Mouse (Mus musculus) hindbrain, embryonic 11.5 days (tissue): ENCODE results near the gene Atp5k. TPM values are rescaled to one million over a fixed set of nuclear protein-coding genes. Genes with fewer than 3 reads are reported as not detected.

ENCODE experiments used
- ATAC-seq: fragments of 200-750 bp; cut with Nextera tagmentation; 2 replicates; pipeline ENCODE4 v1.8.0; 2017; ENCODE audit warnings: mild to moderate bottlenecking, moderate TSS enrichment, moderate library complexity; ENCODE audit not compliant: low FRiP score
- DNase-seq: peaks from one replicate; pipeline ENCODE4 v3.0.0-alpha.2; 2015; ENCODE audit warnings: low spot score
- H3K27ac ChIP-seq: fragments of 300-500 bp; sonication (generic); 2 replicates; pipeline ENCODE4 v1.5.1; 2014; ENCODE audit warnings: mild to moderate bottlenecking, low read depth, low read length
- H3K27me3 ChIP-seq: fragments of 300-500 bp; sonication (generic); 2 replicates; pipeline ENCODE4 v1.6.1; 2014; ENCODE audit warnings: mild to moderate bottlenecking, low read length, moderate library complexity, mixed read lengths; ENCODE audit not compliant: control insufficient read depth, insufficient read depth
- H3K36me3 ChIP-seq: fragments of 300-500 bp; sonication (generic); 2 replicates; pipeline ENCODE4 v1.6.1; 2014; ENCODE audit warnings: mild to moderate bottlenecking, low read length, moderate library complexity, mixed read lengths; ENCODE audit not compliant: control insufficient read depth, insufficient read depth
- H3K4me1 ChIP-seq: fragments of 300-500 bp; sonication (generic); replicated peaks from 2 replicates; pipeline ENCODE4 v1.6.1; 2014; ENCODE audit warnings: low read length, mixed read lengths; ENCODE audit not compliant: control insufficient read depth, insufficient read depth
- H3K4me2 ChIP-seq: fragments of 300-500 bp; sonication (generic); replicated peaks from 2 replicates; pipeline ENCODE4 v1.6.1; 2014; ENCODE audit warnings: mild to moderate bottlenecking, low read depth, low read length
- H3K4me3 ChIP-seq: fragments of 300-500 bp; sonication (generic); 2 replicates; pipeline ENCODE4 v1.5.1; 2014; ENCODE audit warnings: low read depth, low read length
- H3K9ac ChIP-seq: fragments of 300-500 bp; sonication (generic); 2 replicates; pipeline ENCODE4 v1.6.1; 2014; ENCODE audit warnings: low read depth, low read length
- H3K9me3 ChIP-seq: fragments of 300-500 bp; sonication (generic); 2 replicates; pipeline ENCODE4 v1.6.1; 2016; ENCODE audit warnings: low read length; ENCODE audit not compliant: control insufficient read depth
- WGBS: fragments of 180-500 bp; shearing (Covaris S2); extraction: QIAGEN DNeasy Blood & Tissue Kit; methylation state at CpG from one replicate; pipeline ENCODE4 v1.1.7; 2014; 5-methylcytosine and 5-hydroxymethylcytosine counted together
- polyA plus RNA-seq: library from polyadenylated mRNA; unstranded; fragments of >200 nt; fragmentation: Nextera tagmentation; extraction: Ambion mirVana; gene quantifications from 2 replicates; pipeline ENCODE4 v1.2.1, GENCODE M21; 2014

The Atp5k gene
- polyA plus RNA-seq, 1 experiment from 2014 or later: 390 TPM

DNA sequence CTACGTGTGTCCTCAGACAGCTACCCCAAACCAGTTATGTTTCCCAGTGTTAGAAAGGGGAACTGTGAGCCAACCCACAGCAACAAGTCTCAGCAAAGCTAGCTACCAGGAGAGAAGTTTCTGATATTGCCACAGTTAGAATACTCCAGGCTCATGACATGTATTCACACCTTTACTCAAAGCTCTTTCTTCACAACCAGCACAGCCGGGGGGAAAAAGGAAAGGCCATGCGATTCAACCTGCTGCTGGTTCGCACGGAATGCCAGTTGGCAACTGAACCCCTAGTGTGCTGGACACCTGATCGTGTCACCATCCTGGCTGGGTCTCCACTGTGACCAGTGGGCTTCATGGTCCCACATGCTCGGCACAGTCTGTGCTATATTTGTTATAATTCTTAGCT lies 13.6 kb upstream of the Atp5k start:
- ATAC-seq (no peak), DNase-seq (no peak)
- H3K4me1 ChIP-seq: 0 out of 2 replicates have a peak, but pooled peaks cover 2% of the 10 kb centered on the region
- H3K9me3 ChIP-seq: no peaks in the 10 kb centered on the region
- H3K9ac ChIP-seq: no peak overlapping the region
- no peak overlapping the region for H3K27ac ChIP-seq
- no peaks in the 10 kb centered on the region for H3K36me3 ChIP-seq
- 84% methylated on average over 7 of the region's 7 CpGs for WGBS
- H3K27me3 ChIP-seq: 0 out of 2 replicates have a peak, but pooled peaks cover 5% of the 10 kb centered on the region
- H3K4me3 ChIP-seq: no peak overlapping the region
- no peak overlapping the region for H3K4me2 ChIP-seq

DNA sequence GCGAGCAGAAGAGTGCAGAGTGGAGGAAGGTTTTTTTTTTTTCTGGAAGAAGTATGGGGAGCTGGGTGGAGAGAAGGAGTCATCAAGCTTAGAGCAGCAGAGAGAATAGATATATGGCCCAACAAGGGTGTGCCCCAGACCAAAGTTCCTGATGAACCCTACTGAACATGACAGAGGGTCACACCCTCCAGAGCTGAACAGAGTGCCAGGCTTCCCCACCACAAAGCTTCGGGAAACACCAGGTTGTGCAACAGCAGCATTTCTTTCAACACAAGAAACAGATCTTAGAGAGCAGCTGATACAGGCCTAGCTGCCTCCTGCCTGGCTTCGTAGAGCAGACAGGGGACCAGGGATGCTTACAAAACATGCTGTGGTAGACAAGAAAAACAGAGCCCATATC lies 12.7 kb upstream of the Atp5k start:
- Histone ChIP-seq H3K36me3 (no peaks in the 10 kb centered on the region), H3K4me2 (no peak overlapping the region), H3K27me3 (0 out of 2 replicates have a peak, but pooled peaks cover 5% of the 10 kb centered on the region), H3K4me3 (no peak overlapping the region), H3K4me1 (0 out of 2 replicates have a peak, but pooled peaks cover 2% of the 10 kb centered on the region), H3K9me3 (no peaks in the 10 kb centered on the region), H3K27ac (no peak overlapping the region), H3K9ac (no peak overlapping the region)
- ATAC-seq (no peak), DNase-seq (no peak)
- WGBS: 93% methylated on average over 3 of the region's 3 CpGs

DNA sequence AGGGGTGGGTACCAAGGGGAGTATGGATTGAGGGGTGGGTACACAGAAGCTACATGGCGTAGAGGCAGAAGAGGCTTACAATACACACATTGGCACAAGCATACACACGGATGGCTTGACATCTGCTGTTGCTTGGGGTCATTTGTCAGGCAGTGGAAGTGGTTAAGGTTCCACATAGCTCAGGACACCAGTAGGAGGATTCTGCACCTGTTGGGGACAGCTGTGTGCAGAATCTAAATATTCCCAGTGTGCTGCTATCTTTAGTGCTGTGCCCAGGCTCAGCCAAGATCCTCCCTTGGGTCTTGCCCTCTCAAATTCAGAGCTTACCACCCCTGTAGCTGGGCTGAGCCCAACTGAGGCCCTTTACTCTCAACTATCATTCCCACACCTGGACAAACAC lies 1.9 kb upstream of the Atp5k start:
- 78% methylated on average over 2 of the region's 2 CpGs for WGBS
- no peaks in the 10 kb centered on the region for H3K9me3 ChIP-seq
- ATAC-seq (no peak), DNase-seq (no peak)
- H3K27ac ChIP-seq: no peak overlapping the region
- no peak overlapping the region for H3K4me3 ChIP-seq
- H3K36me3 ChIP-seq: no peaks in the 10 kb centered on the region
- no peaks in the 10 kb centered on the region for H3K27me3 ChIP-seq
- no peak overlapping the region for H3K4me2 ChIP-seq
- no peak overlapping the region for H3K9ac ChIP-seq
- peaks cover 3% of the 10 kb centered on the region for H3K4me1 ChIP-seq

DNA sequence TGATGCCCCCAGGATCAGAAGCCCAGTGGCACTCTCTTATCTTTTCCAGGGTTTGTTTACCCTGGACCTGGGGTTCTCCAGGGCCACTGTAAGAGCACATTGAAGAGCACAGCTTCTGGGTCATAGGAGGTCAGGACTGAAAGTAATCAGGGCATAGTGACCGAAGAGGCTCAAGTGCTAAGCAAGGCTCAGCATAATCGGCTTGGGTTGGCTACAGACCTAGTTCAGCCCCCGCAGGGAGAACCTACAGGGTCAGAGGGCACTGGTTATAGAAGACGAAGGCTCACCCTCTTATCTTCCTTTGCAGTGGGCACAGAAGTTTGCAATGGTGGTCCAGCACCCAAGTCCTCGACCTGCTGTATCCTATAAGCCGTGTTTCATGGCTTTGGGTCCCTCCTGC lies 3.1 kb downstream of the Atp5k start:
- no peak overlapping the region for H3K4me2 ChIP-seq
- no peak overlapping the region for H3K4me3 ChIP-seq
- no peaks in the 10 kb centered on the region for H3K9me3 ChIP-seq
- H3K27ac ChIP-seq: no peak overlapping the region
- no peak for DNase-seq
- no peaks in the 10 kb centered on the region for H3K27me3 ChIP-seq
- no peak for ATAC-seq
- H3K9ac ChIP-seq: no peak overlapping the region
- 92% methylated on average over 6 of the region's 6 CpGs for WGBS
- H3K4me1 ChIP-seq: peaks cover 3% of the 10 kb centered on the region
- 0 out of 2 replicates have a peak, but pooled peaks cover 2% of the 10 kb centered on the region for H3K36me3 ChIP-seq

DNA sequence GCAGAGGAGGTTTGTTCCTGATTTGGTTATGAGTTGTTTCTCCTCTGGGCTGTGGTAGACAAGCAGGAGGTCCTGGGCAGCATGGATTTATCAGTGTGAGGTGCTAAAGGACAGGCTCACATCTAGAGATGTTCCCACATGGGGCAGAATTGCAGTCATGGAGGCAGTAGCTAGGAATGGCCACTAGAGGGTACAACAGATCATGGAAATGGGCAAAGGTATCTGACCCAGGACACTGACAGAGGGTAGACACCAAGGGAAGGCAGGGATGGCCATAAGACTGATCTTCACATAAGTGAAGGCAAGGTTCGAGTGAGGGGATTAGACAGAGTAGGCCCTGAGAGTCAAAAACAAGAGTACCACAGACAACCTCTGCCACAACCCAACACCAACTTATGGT lies 7.1 kb downstream of the Atp5k start:
- DNase-seq: peak; percentile 49
- ATAC-seq: 0 out of 2 replicates have a peak, but pooled peaks have one; percentile 35

DNA sequence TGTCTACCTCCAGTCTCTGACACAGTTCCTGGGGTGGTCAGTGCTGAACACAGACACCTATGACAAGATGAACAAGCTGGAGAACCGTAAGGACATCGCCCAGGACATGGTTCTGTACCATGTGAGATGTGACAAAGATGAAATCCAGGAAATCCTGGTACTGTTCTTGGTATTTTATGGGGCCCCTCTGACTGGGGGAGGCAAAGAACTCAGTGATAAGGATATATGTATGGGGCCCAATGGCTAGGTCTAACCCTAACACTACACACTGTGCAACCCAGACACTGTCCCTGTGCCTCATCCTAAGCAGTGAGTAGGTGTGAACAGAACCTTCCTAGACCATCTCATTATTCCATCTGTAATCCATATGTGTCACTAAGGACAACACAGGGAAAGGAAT lies 10.8 kb downstream of the Atp5k start:
- H3K9ac ChIP-seq: no peak overlapping the region
- WGBS: 94% methylated on average over 2 of the region's 2 CpGs
- no peaks in the 10 kb centered on the region for H3K4me1 ChIP-seq
- ATAC-seq: no peak
- H3K27me3 ChIP-seq: no peaks in the 10 kb centered on the region
- H3K4me2 ChIP-seq: no peak overlapping the region
- H3K4me3 ChIP-seq: no peak overlapping the region
- H3K9me3 ChIP-seq: no peaks in the 10 kb centered on the region
- no peak for DNase-seq
- no peaks in the 10 kb centered on the region for H3K36me3 ChIP-seq
- H3K27ac ChIP-seq: no peak overlapping the region

More for the DNA sequence above, 7.1 kb downstream of the Atp5k start:
- no peak overlapping the region for H3K4me2 ChIP-seq
- 0 out of 2 replicates have a peak, but pooled peaks cover 2% of the 10 kb centered on the region for H3K36me3 ChIP-seq
- H3K9ac ChIP-seq: no peak overlapping the region
- 70% methylated on average over 1 of the region's 1 CpGs for WGBS
- H3K4me1 ChIP-seq: no peaks in the 10 kb centered on the region
- no peaks in the 10 kb centered on the region for H3K9me3 ChIP-seq
- no peak overlapping the region for H3K27ac ChIP-seq
- no peaks in the 10 kb centered on the region for H3K27me3 ChIP-seq
- H3K4me3 ChIP-seq: no peak overlapping the region

DNA sequence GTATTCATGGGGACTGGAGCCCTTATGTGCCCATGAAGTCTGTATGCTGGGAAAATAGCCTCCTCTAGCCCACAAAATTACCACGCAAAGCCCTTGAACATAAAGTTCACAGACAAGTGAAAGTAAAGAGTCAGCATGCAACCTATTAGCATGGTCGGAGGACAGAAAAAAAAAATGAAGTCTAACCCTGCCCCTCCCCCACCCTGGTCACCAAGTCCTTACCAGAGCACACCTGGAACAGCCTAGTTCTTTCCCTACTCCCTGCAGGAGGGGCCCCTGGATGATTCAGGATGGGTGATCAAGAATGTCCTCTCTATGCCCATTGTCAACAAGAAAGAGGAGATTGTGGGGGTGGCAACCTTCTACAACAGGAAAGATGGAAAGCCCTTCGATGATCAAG lies 11.5 kb downstream of the Atp5k start:
- ATAC-seq: no peak
- H3K27me3 ChIP-seq: no peaks in the 10 kb centered on the region
- DNase-seq: no peak
- H3K9ac ChIP-seq: no peak overlapping the region
- no peaks in the 10 kb centered on the region for H3K36me3 ChIP-seq
- WGBS: 86% methylated on average over 3 of the region's 3 CpGs
- no peak overlapping the region for H3K27ac ChIP-seq
- H3K9me3 ChIP-seq: no peaks in the 10 kb centered on the region
- H3K4me1 ChIP-seq: no peaks in the 10 kb centered on the region
- H3K4me2 ChIP-seq: no peak overlapping the region
- no peak overlapping the region for H3K4me3 ChIP-seq

DNA sequence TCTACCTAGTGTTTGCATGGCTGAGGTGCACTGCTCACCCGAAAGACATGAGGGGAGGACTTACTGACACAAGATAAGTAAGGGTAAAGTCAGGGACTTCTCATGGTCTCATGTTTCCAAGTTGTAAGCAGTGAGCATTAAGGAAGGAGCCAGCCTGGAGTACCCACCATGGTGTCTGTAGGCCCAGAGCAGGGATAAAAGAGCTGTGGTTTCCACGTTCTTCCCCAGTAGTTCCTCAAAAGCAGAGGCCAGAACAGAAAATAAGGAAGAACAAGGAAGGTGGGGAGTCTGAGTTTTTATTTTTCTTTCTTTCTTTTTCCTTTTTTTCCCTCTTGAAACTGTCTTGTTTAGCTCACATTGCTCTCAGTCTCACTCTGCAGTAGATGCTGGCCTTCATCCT lies 19.5 kb downstream of the Atp5k start:
- Histone ChIP-seq H3K27me3 (no peaks in the 10 kb centered on the region), H3K4me3 (no peak overlapping the region), H3K9me3 (no peaks in the 10 kb centered on the region), H3K4me2 (no peak overlapping the region), H3K4me1 (no peaks in the 10 kb centered on the region), H3K27ac (no peak overlapping the region), H3K9ac (no peak overlapping the region), H3K36me3 (no peaks in the 10 kb centered on the region)
- no peak for ATAC-seq
- WGBS: 81% methylated on average over 2 of the region's 2 CpGs
- DNase-seq: no peak

DNA sequence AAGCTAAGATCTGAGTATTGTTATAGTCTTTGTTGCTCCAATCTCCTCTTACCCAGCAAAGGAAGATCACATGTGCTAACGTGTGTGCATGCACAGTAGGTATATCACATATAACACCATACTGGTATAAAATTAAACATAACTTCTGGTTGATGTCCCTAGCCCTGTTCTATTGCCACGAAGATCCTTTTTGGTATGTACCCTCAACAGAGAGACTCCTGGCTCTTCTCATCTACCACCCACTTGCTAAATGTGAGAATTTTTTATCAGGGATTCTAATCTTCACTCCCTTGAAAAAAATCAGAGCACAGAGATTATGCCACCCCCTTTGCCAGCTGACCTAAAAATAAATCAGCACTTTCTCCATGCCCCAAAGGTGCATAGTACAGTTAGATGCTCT lies 27.3 kb downstream of the Atp5k start:
- Histone ChIP-seq H3K27me3 (no peaks in the 10 kb centered on the region), H3K27ac (no peak overlapping the region), H3K9me3 (no peaks in the 10 kb centered on the region), H3K4me2 (no peak overlapping the region), H3K4me1 (no peaks in the 10 kb centered on the region), H3K36me3 (no peaks in the 10 kb centered on the region), H3K4me3 (no peak overlapping the region), H3K9ac (no peak overlapping the region)
- WGBS: 82% methylated on average over 2 of the region's 2 CpGs
- ATAC-seq: no peak
- no peak for DNase-seq
